Mouse (Mus musculus): ENCODE data around the gene Zfp91.
"Not testable (repeated sequence)": the region's sequence is repeated elsewhere in the genome, so short reads cannot be mapped to it uniquely, and the experiment has no call there.

Zfp91 gene

DNA sequence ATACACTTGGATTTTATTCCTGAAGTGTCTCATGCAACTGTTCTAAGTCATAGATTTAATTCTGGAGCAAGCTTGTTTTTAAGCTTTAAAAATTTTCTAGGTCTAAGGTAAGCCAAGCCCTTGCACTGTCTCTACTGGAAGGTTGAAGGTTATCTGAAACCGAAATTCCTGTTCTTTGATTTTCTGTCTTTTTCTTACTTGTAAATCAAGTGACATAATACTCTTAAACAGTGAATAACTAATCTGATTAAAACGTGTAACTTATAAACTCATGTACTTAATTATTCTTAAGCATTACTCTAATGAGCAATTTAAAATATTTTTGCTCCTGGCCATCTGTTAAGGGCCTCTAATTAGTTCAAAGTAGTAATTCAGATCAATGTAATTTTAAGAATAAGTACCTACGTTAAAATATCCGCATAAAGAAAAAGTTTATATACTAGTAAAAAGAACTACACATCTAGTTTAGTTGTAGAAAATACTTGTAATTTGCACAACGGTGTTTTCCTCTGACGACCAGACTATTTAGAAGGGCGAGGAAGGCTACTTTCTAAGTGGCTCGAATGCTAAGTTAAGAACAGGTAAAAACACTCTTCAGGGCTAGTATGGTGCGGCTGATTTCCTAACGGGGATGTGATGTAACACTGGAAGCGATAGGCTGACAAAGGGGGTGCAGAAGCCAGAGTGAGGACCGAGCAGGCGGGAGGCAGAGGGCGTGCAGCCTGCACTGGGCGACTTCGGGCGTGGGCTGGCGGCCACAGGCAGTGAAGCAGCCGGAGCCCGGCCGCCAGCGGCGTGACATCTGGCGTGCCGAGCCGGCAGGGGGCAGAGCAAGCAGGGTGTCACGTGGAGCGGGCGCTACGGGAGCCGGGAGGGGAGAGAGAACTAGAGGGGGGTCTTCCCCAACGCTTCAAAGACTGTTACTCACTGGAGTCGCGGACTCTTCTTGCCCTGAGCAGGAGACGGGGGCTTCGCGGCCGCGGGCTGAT, 1.6 kb downstream of the Zfp91 start:
- peak; percentile 96 for DNase-seq (ENCODE audit: low read depth, low spot score)

DNA sequence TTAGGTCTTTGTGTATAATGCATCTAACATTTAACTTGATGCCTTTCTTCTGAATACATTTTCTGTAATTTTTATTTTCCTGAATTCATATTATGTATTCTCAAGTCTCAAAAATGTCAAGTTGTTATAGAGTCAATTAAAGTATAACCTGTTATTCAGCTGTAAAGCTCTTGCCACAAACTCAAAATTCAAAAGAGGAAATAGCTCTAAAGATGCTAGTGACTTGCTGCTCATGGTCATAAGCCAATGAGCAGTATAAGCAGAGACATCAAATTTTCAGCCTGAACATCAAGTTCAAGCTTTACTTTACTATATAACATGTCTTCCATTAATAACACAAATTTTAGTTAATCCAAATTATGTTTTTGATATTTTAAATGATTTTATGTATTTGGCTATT, 3.6 kb downstream of the Zfp91 start:
- DNase-seq (ENCODE audit: low read depth, low spot score), result no peak

DNA sequence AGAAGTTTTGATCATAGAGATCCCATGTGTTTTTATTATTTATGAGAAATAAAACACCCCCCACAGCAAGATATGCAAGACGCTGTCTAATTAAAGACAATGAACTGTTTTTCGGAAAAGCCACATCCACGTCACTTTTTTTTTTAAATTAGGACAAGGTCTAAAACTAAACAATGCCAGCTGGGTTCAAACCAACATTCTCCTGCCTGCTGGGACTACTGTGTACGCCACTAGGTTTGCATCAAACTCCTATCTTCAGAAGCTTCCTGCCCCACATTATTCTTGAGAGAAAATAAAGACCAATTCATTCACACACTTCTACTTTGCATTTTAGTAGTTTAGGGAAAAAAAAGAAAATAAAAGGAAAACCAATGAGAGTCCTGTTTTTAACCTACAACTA, 8.2 kb downstream of the Zfp91 start:
- DNase-seq (ENCODE audit: low read depth, low spot score), result no peak

DNA sequence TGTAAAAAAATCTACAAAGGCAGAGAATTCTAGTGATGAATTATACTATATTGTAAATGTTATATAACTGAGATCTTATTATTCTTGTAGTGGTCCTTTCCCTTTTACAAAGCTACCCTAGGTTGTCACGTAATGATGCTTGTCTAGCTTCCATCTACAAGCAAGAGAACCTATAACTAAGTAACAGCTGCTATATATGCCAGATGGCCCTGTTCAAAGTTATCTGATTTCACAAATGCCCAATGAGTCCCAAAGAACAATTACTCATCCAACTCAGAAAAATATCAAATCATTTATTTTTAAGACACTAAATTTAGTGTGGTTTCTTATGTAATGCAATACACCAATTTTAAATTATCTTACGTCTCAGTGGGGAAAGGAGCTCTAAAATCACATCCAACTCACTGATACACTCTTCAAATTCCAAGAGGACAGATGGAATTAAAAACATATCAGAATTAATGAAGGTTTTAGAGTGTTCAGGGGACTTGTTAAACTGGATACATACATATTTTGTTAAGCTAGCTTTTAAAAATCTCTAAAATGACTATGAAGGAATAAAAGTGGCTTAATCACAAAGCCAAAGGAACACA, 9.0 kb downstream of the Zfp91 start:
- DNase-seq (ENCODE audit: low read depth, low spot score), result no peak

DNA sequence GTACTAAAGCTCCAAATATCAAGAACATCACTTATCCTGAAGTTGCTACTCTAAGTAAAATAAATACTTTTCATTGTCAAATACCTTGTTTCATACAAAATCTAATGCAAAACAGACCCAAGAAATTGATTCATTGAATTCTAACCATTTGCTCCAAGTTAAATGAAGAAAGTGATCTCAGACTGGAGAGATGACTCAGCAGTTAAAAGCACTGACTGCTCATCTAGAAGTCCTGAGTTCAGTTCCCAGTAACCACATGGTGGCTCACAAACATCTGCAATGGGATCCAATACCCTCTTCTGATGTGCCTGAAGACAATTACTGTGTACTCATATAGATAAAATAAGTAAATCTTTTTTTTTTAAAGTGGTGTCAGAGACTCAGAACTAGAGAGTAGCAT, 15.5 kb downstream of the Zfp91 start:
- DNase-seq (ENCODE audit: low read depth, low spot score), result no peak

DNA sequence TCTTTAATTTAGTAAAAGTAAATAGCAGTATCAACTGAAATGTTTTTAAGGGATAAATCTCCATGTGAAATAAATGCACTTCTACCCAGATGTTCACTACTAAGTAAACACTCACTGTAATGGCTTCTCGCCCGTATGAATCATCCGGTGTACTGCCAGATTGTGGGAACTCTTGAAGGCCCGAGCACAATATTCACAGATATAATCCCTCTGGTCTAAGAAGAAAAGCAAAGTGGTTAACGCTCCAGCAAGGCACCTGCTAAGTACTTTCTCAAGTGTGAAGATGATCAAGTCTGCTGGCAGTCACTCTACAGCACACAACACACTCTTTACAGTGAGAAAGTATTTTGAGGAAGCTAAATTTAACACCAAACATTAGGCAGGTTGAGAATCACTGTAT, 25.0 kb downstream of the Zfp91 start:
- DNase-seq (ENCODE audit: low read depth, low spot score), result no peak

DNA sequence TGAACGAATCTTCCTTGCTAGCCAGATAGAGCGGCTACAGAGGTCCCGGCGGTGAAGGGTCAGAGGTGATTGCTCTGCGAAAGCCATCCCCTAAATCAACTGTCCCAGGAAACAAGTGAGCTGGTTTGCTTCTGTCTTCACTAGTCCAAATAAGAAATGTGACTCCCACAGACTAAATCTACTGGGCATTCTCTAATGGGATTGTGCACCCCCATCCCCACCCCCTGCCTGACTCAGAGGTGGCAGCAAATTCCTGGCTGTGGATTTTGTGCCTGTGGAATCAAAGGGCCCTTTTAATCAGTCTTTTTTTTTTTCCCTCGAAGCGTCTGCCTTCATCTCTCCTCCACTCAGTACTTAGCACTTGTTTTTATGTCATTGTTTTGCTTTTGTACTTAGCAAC, 30.6 kb downstream of the Zfp91 start, which contains the start of gene Cntf:
Gene Cntf, minus strand, starts transcription at position 325 of the 400 bp plus-strand sequence.
- DNase-seq (ENCODE audit: low read depth, low spot score), result no peak

DNA sequence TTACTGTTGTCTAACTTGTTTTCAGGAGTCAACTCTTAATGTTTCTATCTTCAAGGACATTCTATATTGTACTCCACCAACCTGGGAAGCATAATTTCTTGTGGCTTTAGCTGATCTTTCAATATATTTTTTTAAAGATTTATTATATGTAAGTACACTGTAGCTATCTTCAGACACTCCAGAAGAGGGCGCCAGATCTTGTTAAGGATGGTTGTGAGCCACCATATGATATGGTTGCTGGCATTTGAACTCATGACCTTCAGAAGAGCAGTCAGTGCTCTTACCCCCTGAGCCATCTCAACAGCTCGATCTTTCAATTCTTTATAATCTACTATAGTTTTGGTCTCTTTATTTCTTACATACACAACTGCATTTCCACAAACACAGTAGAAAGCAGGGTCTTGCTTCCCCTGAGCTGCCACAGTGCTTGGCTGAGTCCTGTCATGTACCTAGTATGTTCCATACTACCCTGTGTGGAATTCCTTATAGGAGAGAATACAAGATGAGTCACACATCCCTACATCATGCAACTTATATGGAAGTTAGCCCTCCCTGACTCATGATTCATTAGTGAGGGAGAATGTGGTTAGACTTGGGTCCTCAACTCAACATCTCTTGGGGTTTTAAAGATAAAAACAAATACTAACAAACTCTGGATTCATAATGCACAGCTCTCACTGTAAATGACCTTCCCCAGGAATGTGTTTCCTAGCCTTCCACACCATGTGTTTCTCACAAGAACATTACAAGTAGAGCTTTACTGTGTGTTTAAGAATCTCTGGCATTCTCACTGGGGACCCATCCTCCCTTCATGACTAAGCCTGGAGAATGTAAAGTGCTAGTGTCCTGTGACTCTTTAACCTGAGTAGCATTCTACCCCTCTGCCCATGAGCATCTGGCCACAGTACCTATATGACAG, 33.5 kb downstream of the Zfp91 start:
- DNase-seq (ENCODE audit: low read depth, low spot score), result no peak

DNA sequence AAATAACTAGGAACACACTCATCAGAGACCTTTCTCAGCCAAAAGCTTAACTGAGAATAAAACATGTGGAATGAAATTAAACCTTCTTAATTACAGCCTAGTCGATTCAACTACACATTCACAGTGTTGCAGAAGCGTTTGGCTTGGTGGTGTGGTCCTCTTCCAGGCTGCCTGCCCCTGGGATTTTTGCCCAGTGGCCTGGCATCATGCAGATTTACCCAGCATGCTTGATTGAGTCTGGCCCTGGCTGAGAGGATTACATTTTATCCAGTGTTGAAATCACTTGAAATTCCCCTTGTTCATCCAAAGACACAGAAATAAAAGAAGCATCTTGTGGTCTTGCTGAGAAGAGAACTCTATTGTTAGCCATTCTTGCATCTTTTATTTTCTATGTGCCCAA, 36.3 kb downstream of the Zfp91 start:
- DNase-seq (ENCODE audit: low read depth, low spot score), result no peak

DNA sequence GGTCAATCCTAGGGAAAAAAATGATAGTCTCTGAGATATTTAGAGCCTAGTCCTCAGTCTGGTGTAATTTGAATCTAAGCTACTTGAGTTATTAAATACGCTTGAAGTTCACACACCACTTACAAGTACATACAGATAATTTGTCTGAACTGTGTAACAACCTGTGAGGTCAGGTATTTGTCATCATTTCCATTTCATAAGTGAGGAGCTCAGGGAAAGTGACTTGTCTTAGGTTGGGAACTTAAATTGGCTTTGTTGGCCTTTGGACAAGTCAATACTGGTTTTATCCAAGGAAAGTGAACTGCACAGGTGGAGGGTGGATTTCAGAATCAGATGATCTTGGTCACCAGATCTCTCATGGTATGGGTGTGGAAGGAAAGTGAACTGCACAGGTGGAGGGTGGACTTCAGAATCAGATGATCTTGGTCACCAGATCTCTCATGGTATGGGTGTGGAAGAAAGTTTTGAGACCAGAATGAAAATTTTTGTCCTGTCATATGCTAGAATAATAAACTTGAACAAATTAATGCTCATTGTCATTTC, 36.9 kb downstream of the Zfp91 start:
- DNase-seq (ENCODE audit: low read depth, low spot score), result no peak

DNA sequence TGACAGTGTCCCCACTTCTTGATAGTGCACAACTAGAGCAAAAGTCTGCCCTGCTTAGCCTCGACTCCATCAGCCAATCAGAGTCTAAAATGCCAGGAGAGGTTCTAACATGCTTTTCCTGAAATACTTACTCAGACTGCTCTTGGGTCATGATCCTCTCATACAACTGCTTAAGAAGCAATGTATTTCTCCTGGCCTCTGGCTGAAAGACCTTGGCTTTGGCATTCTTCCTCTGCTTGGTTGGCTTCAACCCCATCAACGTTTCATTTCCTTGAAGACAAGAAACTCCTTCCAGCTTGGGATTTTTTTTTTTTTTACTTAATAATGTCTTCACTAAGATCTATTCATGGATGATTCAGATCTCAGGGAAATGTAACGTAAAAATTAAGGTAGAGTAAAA, 39.6 kb downstream of the Zfp91 start:
- no peak for DNase-seq (ENCODE audit: low read depth, low spot score)

DNA sequence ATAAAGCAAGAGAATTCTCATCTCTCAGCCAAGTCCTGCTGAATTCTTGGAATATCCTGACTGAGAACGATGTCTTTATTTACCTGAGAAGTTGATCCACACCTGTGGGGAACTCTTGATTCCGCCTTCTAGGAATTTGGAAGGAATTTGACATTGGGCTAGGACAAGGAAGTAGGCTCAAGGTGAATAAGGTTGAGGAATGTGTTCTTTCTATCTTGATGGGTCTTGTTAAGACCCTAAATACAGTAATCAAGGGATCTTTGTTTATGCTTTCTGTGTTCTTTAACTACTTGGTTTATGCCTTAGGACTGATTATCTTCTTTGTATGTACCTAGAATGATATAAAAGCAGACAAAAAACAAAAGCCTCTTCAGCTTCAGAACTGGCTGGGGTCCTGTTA, 64.0 kb downstream of the Zfp91 start:
- peak; percentile 83 for DNase-seq (ENCODE audit: low read depth, low spot score)

DNA sequence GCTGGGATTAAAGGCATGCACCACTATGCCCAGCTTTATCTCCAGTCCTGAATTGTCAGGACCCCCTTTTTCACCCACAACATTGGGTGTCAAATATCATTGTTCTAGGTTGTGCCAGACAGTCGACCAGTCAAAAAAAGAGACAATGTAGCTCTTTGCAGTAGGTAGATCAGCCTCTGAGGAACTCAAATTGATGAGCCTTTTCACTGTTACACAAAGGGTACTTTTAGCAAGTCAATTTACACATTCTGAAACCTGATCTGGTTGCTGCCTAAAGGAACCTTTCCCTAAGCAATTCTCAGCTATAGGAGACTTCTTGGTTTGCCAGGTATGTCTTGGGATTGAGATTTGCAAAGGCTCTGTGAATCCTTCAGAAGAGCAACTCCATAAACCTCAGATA, 64.9 kb downstream of the Zfp91 start:
- peak; percentile 75 for DNase-seq (ENCODE audit: low read depth, low spot score)

DNA sequence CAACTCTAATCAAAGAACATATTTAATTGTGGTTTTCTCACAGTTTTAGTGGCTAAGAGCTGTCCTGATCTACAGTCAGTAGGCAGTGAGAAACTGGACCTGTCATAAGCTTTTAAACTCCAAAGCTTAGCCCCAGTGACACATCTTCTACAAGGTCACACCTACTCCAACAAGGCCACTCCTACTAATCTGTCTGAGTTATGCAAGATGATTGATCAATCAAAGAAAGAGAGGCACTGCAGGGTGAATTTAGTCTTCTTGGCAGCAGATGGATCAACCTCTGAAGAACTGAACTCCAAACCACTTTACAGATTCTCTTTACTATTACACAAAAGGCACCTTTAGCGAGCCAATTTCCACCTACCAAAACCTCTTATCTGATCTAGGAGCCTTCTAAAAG, 70.1 kb downstream of the Zfp91 start:
- DNase-seq (ENCODE audit: low read depth, low spot score), result no peak

DNA sequence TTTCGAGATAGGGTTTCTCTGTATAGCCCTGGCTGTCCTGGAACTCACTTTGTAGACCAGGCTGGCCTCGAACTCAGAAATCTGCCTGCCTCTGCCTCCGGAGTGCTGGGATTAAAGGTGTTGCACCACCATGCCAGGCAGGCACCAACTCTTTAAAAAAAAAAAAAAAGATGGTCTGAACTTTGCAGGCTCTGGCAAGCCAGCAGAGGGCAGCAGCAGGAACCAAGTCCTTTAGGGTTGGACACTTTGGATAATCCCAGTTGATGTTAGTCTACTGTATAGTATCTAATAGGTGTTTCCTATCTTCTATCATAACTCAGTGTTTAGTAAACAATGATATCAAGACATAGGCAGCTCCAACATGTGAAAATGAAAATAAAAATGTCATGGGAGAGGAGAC, 73.6 kb downstream of the Zfp91 start:
- peak; percentile 39 for DNase-seq (ENCODE audit: low read depth, low spot score)

DNA sequence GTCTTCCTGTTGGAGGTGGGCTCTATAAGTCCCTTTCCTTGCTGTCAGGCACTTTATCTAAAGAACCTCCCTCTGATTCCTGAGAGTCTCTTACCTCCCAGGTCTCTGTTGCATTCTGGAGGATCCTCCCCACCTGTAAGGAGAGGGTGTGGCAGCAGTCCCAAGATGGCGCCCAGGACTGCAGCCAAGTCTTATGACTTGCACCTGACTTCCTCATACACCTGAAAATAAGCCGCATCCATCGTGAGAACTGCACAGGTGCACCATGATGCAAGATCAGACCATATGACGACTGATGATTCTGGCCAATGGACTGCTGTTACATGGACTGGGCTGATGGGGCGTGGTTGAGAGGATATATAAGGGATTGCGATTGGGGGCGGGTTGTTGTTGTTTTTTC, 74.3 kb downstream of the Zfp91 start:
- not testable (repeated sequence) for DNase-seq (ENCODE audit: low read depth, low spot score)

DNA sequence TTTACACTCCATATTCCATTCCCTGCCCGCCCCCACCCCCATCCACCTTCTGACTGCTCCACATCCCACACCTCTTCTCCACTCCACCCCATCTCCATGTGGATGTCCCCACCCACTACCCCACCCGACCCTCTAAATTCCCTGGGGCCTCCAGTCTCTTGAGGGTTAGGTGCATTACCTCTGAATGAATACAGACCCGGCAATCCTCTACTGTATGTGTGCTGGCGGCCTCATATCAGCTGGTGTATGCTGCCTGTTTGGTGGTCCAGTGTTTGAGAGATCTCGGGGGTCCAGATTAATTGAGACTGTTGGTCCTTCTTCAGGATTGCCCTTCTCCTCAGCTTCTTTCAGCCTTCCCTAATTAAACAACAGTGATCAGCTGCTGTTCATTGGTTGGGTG, 75.0 kb downstream of the Zfp91 start:
- DNase-seq (ENCODE audit: low read depth, low spot score), result not testable (repeated sequence)

DNA sequence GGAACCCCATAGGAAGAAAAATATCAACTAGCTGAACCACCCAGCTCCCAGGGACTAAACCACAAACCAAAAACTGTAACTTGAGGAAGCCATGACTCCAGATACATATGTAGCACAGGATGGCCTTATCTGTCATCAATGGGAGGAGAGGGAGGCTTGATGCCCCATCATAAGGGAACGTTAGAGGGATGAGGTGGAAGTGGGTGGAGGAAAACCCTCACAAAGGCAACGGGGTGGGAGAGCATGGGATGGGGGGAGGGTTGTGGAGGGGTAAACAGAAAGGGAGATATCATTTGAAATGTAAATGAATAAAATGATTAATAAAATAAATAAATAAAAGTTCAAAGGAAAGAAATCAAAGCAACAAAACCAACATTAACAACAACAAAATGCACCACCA, 75.5 kb downstream of the Zfp91 start:
- no peak for DNase-seq (ENCODE audit: low read depth, low spot score)

DNA sequence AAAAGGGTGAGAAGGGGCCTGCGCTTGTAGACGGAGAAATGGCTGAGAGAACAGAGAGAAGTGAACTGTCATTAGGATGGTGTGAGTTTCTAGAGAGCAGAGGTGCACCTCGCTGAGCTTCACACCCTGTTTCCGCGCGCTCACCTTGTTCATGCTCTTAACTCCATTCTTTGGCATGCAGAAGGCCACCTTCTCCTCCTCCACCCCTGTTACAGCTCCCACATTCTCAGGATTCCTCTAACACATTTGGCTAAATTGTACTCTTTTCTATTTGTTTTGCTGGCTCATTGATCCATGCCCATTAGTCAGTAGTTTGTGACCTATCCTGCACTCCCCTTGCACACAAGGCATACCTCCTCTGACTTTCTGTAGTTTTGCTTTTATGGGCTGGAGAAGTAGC, 76.7 kb downstream of the Zfp91 start:
- DNase-seq (ENCODE audit: low read depth, low spot score), result peak; percentile 17
